Mouse (Mus musculus) liver, adult 2 months (tissue): ENCODE data around the gene Clic4.

Source experiments
- CTCF ChIP-seq: fragments of 200-500 bp; IDR thresholded peaks from 2 replicates; pipeline ENCODE4 v1.5.1; 2011; ENCODE audit warnings: low read depth, low read length, control low read depth
- POLR2A ChIP-seq: fragments of 200-500 bp; IDR thresholded peaks from 2 replicates; pipeline ENCODE4 v1.6.1; 2011; ENCODE audit warnings: low read length, control low read depth; ENCODE audit not compliant: insufficient read depth; ENCODE audit errors: extremely low read depth

GRCm38 (mm10) chr4:135192841-135193240, 79.8 kb downstream of the Clic4 start:
- TF ChIP-seq CTCF (no peak), POLR2A (no peak)
